Mouse (Mus musculus): Measurements from ENCODE around the gene Wrb.

- TF ChIP-seq CTCF (IDR thresholded peaks at IDR 0.05; ENCODE audit: extremely low read depth, insufficient read depth, low read length) (no peak), POLR2A (IDR thresholded peaks at IDR 0.05; ENCODE audit: extremely low read depth, insufficient read depth, low read length) (no peak)
Observed at GRCm38 (mm10) chr16:96110655-96111345, 34.4 kb upstream of the Wrb start.

All from cortical plate, adult 2 months (tissue).